Mouse (Mus musculus) liver, embryonic 11.5 days (tissue): ENCODE data around the gene Eng. TPM values are rescaled to one million over a fixed set of nuclear protein-coding genes. Genes with fewer than 3 reads are reported as not detected.

ENCODE experiments used
- ATAC-seq: fragments of 200-750 bp; cut with Nextera tagmentation; replicated peaks from 2 replicates; pipeline ENCODE4 v1.8.0; 2017; ENCODE audit warnings: moderate number of reproducible peaks, mild to moderate bottlenecking, moderate TSS enrichment, moderate library complexity; ENCODE audit not compliant: low FRiP score
- DNase-seq: peaks from one replicate; pipeline ENCODE4 v3.0.0-alpha.2; 2017; ENCODE audit warnings: low spot score
- H3K27ac ChIP-seq: fragments of 300-500 bp; sonication (generic); 2 replicates; pipeline ENCODE4 v1.5.1; 2014; ENCODE audit warnings: mild to moderate bottlenecking, low read depth, low read length, control low read depth
- H3K27me3 ChIP-seq: fragments of 300-500 bp; sonication (generic); replicated peaks from 2 replicates; pipeline ENCODE4 v1.6.1; 2014; ENCODE audit warnings: low read length, mixed read lengths; ENCODE audit not compliant: control insufficient read depth, insufficient read depth
- H3K36me3 ChIP-seq: fragments of 300-500 bp; sonication (generic); 2 replicates; pipeline ENCODE4 v1.6.1; 2014; ENCODE audit warnings: mild to moderate bottlenecking, low read length, moderate library complexity, mixed read lengths; ENCODE audit not compliant: control insufficient read depth, insufficient read depth
- H3K4me1 ChIP-seq: fragments of 300-500 bp; sonication (generic); replicated peaks from 2 replicates; pipeline ENCODE4 v1.6.1; 2014; ENCODE audit warnings: low read length, mixed read lengths; ENCODE audit not compliant: control insufficient read depth, insufficient read depth
- H3K4me2 ChIP-seq: fragments of 300-500 bp; sonication (generic); 2 replicates; pipeline ENCODE4 v1.6.1; 2014; ENCODE audit warnings: mild to moderate bottlenecking, control low read depth, moderate library complexity
- H3K4me3 ChIP-seq: fragments of 300-500 bp; sonication (generic); 2 replicates; pipeline ENCODE4 v1.5.1; 2014; ENCODE audit warnings: low read depth, low read length, control low read depth
- H3K9ac ChIP-seq: fragments of 300-500 bp; sonication (generic); 2 replicates; pipeline ENCODE4 v1.6.1; 2014; ENCODE audit warnings: low read depth, low read length, control low read depth
- H3K9me3 ChIP-seq: fragments of 300-500 bp; sonication (generic); 2 replicates; pipeline ENCODE4 v1.6.1; 2016; ENCODE audit warnings: low read length, inconsistent platforms, mixed read lengths; ENCODE audit not compliant: control insufficient read depth
- WGBS: fragments of 180-500 bp; shearing (Covaris S2); extraction: QIAGEN DNeasy Blood & Tissue Kit; methylation state at CpG from one replicate; pipeline ENCODE4 v1.1.7; 2014; 5-methylcytosine and 5-hydroxymethylcytosine counted together
- polyA plus RNA-seq: library from polyadenylated mRNA; unstranded; fragments of >200 nt; fragmentation: Nextera tagmentation; extraction: Ambion mirVana; gene quantifications from 2 replicates; pipeline ENCODE4 v1.2.1, GENCODE M21; 2014

Eng gene
- polyA plus RNA-seq, 1 experiment from 2014 or later, result 39.2 TPM

DNA sequence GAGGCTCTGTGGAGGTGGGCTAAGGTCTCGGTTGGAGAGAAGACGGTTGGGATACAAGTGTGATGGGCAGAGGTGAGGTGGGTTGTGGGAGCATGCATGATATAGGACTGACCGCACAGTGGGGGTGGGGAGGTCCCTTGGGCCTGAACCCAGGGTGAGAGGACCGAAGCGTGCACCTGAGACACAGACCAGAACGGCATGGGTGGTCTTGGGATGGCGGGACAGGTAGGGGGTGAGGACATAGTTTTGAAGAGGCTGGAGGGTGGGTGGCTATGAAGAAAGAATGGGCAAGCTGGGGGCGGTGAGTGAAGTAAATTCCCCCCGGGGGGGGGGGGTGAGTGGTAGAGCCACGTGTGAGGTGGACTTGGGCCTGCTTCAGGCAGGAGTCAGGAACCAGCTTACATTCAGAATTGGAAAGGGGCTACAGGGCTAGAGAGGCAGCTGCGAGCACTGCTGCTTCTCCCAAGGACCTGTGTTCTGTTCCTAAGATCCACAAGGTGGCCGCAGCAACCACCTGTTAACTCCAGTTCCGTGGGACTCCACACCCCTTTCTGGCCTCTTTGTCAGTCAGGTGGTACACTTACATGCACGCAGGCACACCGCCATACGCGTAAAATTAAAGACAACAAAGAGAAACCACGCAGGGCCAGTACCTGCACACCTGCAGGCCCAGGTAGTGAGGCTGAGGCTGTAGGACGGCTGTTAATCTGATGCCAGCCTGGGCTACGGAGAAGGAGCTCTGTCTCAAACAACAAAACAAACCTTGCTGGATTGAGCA lies 18.9 kb upstream of the Eng start:
- WGBS, result 75% methylated on average over 20 of the region's 20 CpGs
- ATAC-seq (no peak), DNase-seq (no peak)
- Histone ChIP-seq H3K4me2 (no peak overlapping the region), H3K9ac (no peak overlapping the region), H3K4me1 (peaks cover 26% of the 10 kb centered on the region), H3K9me3 (no peaks in the 10 kb centered on the region), H3K27ac (no peak overlapping the region), H3K27me3 (no peaks in the 10 kb centered on the region), H3K36me3 (no peaks in the 10 kb centered on the region), H3K4me3 (no peak overlapping the region)

DNA sequence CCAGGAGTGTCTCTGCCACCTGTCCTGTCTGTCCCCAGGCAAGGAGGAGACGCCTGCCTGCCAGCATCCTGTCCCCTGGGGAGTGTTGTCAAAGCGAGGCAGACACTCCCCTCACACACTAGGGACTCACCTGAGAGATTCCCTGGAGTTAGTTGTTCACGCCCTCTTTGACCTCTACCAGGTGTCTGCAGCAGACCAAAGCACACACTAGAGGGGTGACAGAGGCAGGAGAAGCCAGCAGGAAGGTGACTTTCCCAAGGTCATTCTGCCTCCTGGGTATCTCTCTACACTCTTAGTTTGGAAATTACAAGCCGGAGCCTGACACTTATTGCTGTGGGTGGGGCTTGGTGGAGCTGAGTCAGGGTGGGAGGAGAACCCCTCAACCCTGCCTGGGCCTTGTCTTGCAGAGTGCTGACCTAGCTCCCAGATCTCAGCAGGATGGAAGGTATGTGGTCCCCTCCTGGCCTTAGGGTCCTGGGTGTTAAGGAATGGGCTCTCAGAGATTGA lies 18.3 kb upstream of the Eng start:
- H3K9me3 ChIP-seq, result no peaks in the 10 kb centered on the region
- no peaks in the 10 kb centered on the region for H3K27me3 ChIP-seq
- H3K4me2 ChIP-seq, result no peak overlapping the region
- H3K36me3 ChIP-seq, result no peaks in the 10 kb centered on the region
- DNase-seq (no peak), ATAC-seq (no peak)
- no peak overlapping the region for H3K9ac ChIP-seq
- no peak overlapping the region for H3K4me3 ChIP-seq
- WGBS, result 60% methylated on average over 4 of the region's 4 CpGs
- H3K27ac ChIP-seq, result no peak overlapping the region
- peaks cover 29% of the 10 kb centered on the region for H3K4me1 ChIP-seq

DNA sequence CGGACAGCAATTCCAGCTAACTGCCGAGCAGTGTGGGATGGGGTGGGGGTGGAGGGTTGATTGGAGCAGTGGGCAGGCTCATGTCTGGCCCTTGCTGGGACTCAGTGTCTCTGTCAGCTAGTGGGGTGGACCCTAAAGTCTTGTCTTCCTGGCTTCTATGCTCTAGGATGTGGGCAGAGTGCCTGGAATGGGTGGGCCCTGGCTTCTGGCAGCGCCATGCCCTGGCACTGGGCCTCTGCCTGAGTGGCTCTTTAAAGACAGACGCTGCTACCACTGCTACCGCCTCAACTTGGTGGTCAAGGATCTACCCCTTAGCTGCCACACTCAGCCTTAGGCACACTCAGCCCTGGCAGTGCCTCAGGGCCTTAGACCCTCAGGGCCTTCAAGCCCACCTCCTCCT lies 17.7 kb upstream of the Eng start:
- H3K27ac ChIP-seq, result no peak overlapping the region

GRCm38 (mm10) chr2:32629276-32629976 lies 17.0 kb upstream of the Eng start:
- H3K9ac ChIP-seq, result no peak overlapping the region
- 57% methylated on average over 9 of the region's 9 CpGs for WGBS
- H3K4me3 ChIP-seq, result no peak overlapping the region
- H3K27me3 ChIP-seq, result no peaks in the 10 kb centered on the region
- H3K9me3 ChIP-seq, result no peaks in the 10 kb centered on the region
- peaks cover 29% of the 10 kb centered on the region for H3K4me1 ChIP-seq
- H3K27ac ChIP-seq, result no peak overlapping the region
- H3K36me3 ChIP-seq, result no peaks in the 10 kb centered on the region
- no peak for DNase-seq
- no peak for ATAC-seq
- H3K4me2 ChIP-seq, result no peak overlapping the region

More for the DNA sequence above, 17.7 kb upstream of the Eng start:
- 62% methylated on average over 5 of the region's 5 CpGs for WGBS
- peaks cover 29% of the 10 kb centered on the region for H3K4me1 ChIP-seq
- no peak overlapping the region for H3K9ac ChIP-seq
- no peaks in the 10 kb centered on the region for H3K9me3 ChIP-seq
- no peaks in the 10 kb centered on the region for H3K36me3 ChIP-seq
- H3K4me2 ChIP-seq, result no peak overlapping the region
- no peak overlapping the region for H3K4me3 ChIP-seq
- no peak for ATAC-seq
- no peaks in the 10 kb centered on the region for H3K27me3 ChIP-seq
- DNase-seq, result no peak

GRCm38 (mm10) chr2:32630036-32630435 lies 16.4 kb upstream of the Eng start:
- H3K27me3 ChIP-seq, result no peaks in the 10 kb centered on the region
- no peak overlapping the region for H3K4me3 ChIP-seq
- H3K9ac ChIP-seq, result no peak overlapping the region
- WGBS, result 81% methylated on average over 8 of the region's 9 CpGs
- no peak for ATAC-seq
- no peak overlapping the region for H3K4me2 ChIP-seq
- H3K9me3 ChIP-seq, result no peaks in the 10 kb centered on the region
- no peaks in the 10 kb centered on the region for H3K36me3 ChIP-seq
- H3K4me1 ChIP-seq, result peaks cover 25% of the 10 kb centered on the region
- no peak overlapping the region for H3K27ac ChIP-seq
- no peak for DNase-seq

DNA sequence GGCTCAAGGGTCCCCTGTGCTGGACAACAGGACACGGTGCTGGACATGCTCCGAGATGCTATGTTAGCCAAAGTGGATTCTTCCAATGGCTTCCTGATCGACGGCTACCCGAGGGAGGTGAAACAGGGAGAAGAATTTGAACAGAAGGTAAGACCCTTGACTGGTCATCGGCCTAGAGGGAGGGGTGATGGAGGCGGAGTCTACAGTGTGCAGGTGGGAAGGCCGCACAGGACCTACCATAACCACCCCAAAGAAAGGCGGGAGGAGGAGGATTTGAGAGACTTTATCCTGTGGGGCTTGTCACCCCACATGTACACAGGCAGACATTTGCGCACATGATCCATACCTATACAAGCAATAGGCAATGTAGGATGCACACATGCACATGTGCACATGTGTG lies 15.3 kb upstream of the Eng start:
- Histone ChIP-seq H3K9ac (no peak overlapping the region), H3K4me2 (no peak overlapping the region), H3K36me3 (no peaks in the 10 kb centered on the region), H3K27me3 (no peaks in the 10 kb centered on the region), H3K9me3 (no peaks in the 10 kb centered on the region), H3K4me1 (peaks cover 15% of the 10 kb centered on the region), H3K4me3 (no peak overlapping the region), H3K27ac (no peak overlapping the region)
- ATAC-seq (no peak), DNase-seq (no peak)
- 81% methylated on average over 10 of the region's 10 CpGs for WGBS

DNA sequence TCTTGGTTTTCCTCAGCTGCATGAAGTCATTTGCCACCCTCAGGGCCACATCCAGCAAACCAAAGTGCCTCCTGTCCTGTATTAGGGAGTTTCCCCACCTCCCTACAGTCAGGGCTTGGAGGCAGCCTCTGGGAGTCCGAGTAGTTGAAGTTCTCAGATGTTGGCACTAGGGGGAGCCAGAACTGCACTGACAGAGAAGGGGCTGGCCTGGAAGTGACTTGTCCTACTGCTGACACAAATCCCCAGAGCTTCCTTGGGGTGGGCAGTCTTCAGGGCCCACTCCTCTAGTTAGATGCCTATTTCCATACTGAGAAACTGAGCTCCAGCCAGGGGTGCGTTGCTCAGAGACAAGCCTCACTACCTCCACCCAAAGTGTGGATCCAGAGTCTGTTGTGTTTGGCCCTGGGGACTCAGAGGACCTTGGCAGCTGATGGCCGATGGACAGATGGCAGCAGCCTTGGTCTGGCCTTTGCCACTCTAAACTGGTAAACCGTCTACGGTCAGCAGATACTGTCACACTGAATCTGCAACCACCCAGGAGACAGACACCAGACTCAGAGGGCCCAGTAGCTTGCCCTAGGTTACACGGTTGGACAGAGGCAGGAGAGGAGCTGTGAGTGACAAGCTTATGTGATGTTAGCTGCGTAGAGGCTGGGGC lies 14.5 kb upstream of the Eng start:
- WGBS, result 54% methylated on average over 7 of the region's 7 CpGs
- Histone ChIP-seq H3K36me3 (no peaks in the 10 kb centered on the region), H3K9ac (0 out of 2 replicates have a peak overlapping the region, but pooled peaks have one; percentile 30), H3K4me3 (no peak overlapping the region), H3K27me3 (no peaks in the 10 kb centered on the region), H3K4me2 (no peak overlapping the region), H3K27ac (no peak overlapping the region), H3K9me3 (no peaks in the 10 kb centered on the region), H3K4me1 (peaks cover 15% of the 10 kb centered on the region)
- ATAC-seq (peak; percentile 74), DNase-seq (peak; percentile 80)

- DNase-seq (no peak), ATAC-seq (no peak)
- 77% methylated on average over 5 of the region's 5 CpGs for WGBS
- H3K4me3 ChIP-seq, result no peak overlapping the region
- H3K9ac ChIP-seq, result no peak overlapping the region
- no peak overlapping the region for H3K4me2 ChIP-seq
- H3K27me3 ChIP-seq, result no peaks in the 10 kb centered on the region
- no peaks in the 10 kb centered on the region for H3K36me3 ChIP-seq
- peak overlapping the region; percentile 43; the same call in 1 of the 2 replicates for H3K27ac ChIP-seq
- H3K4me1 ChIP-seq, result peaks cover 24% of the 10 kb centered on the region
- H3K9me3 ChIP-seq, result no peaks in the 10 kb centered on the region
Observed at GRCm38 (mm10) chr2:32633660-32634059, 12.7 kb upstream of the Eng start.
